Mouse (Mus musculus): ENCODE measurements around the gene Nol12.

DNA sequence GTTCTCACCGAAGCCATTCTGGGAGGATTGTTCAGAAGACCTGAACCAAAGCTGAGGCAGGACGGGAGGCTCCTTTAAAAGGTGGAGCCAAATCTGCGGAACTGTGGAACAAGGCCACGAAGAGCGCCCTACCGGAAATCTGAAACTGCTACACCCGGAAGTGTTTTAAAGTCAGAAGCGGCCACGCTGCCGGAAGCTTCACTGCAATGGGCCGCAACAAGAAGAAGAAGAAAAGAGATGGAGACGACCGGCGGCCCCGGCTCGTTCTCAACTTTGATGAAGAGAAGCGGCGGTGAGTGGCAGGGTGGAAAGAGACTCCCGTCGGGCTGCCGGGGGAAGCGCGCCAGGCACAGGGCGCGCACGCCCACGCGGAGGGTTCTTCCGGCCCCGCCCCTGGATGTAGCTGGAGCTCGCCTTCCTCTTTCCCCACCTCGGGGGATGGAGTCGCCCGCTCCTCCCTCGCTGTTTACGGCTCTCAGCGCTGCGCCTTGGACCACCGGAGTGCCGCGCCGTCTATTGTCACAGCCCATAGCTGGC, at the start of gene Nol12:
- TF ChIP-seq CTCF (IDR thresholded peaks at IDR 0.05; ENCODE audit: borderline replicate concordance, extremely low read depth, insufficient read depth, insufficient read length) (peak; percentile 36; the same call in 1 of the 2 replicates), POLR2A (IDR thresholded peaks at IDR 0.05; ENCODE audit: borderline replicate concordance, extremely low read depth, insufficient read depth, insufficient read length, poor library complexity, severe bottlenecking) (peak; percentile 43; the same call in 1 of the 2 replicates)
